Mouse (Mus musculus) spleen, adult 2 months (tissue): ENCODE measurements around the gene Sympk. TPM values are rescaled to one million over a fixed set of nuclear protein-coding genes. Genes with fewer than 3 reads are reported as not detected.

ENCODE experiments used
- DNase-seq, 2 experiments: peaks; one replicate each; pipeline versions ENCODE4 v3.0.0 to v3.0.0-alpha.2; 2012 to 2021; ENCODE audit warnings: low spot score in 2 of 2, low read depth in 1 of 2
- H3K27ac ChIP-seq: fragments of 200-500 bp; 2 replicates; pipeline ENCODE4 v1.5.1; 2012; ENCODE audit warnings: low read length, inconsistent platforms; ENCODE audit not compliant: insufficient read depth
- H3K27me3 ChIP-seq: fragments of 200-500 bp; 2 replicates; pipeline ENCODE4 v1.6.1; 2012; ENCODE audit warnings: mild to moderate bottlenecking, moderate library complexity, low read length, inconsistent platforms; ENCODE audit not compliant: control insufficient read depth, insufficient read depth
- H3K36me3 ChIP-seq: fragments of 200-500 bp; 2 replicates; pipeline ENCODE4 v1.6.1; 2012; ENCODE audit warnings: mild to moderate bottlenecking, low read length, inconsistent platforms; ENCODE audit not compliant: control insufficient read depth, insufficient read depth
- H3K4me1 ChIP-seq: fragments of 200-500 bp; 2 replicates; pipeline ENCODE4 v1.6.1; 2011; ENCODE audit warnings: inconsistent platforms; ENCODE audit not compliant: control insufficient read depth, insufficient read depth, insufficient read length
- H3K4me3 ChIP-seq: fragments of 200-500 bp; 2 replicates; pipeline ENCODE4 v1.5.1; 2011; ENCODE audit warnings: mild to moderate bottlenecking, inconsistent platforms; ENCODE audit not compliant: insufficient read depth, insufficient read length; ENCODE audit errors: extremely low read depth
- CTCF ChIP-seq: fragments of 200-500 bp; IDR thresholded peaks from 2 replicates; pipeline ENCODE4 v1.5.1; 2011; ENCODE audit warnings: mild to moderate bottlenecking, inconsistent platforms; ENCODE audit not compliant: insufficient read depth, insufficient read length, insufficient replicate concordance; ENCODE audit errors: extremely low read depth
- POLR2A ChIP-seq: fragments of 200-500 bp; IDR thresholded peaks from 2 replicates; pipeline ENCODE4 v1.6.1; 2011; ENCODE audit warnings: low read depth, low read length, inconsistent platforms
- WGBS: fragments of 180-500 bp; shearing (Covaris S2); methylation state at CpG from one replicate; pipeline ENCODE4 v1.1.7; 2018; 5-methylcytosine and 5-hydroxymethylcytosine counted together
- polyA plus RNA-seq: library from polyadenylated mRNA; depleted of rRNA; stranded (reverse); fragments of >200 nt; gene quantifications from 2 replicates; pipeline ENCODE4 v1.2.3, GENCODE M21; 2012

Gene Sympk
- polyA plus RNA-seq, 1 experiment = 67.2 TPM

- peaks cover 9% of the 10 kb centered on the region for H3K4me1 ChIP-seq
- peaks cover 5% of the 10 kb centered on the region for H3K27me3 ChIP-seq
- no peak overlapping the region for H3K27ac ChIP-seq
Measured at GRCm38 (mm10) chr7:19028067-19028466, 3.9 kb downstream of the Sympk start.

GRCm38 (mm10) chr7:19029084-19029653 lies 5.0 kb downstream of the Sympk start:
- Histone ChIP-seq H3K4me1 (peaks cover 4% of the 10 kb centered on the region; the same call in 1 of the 2 replicates), H3K4me3 (no peak overlapping the region), H3K36me3 (peaks cover 19% of the 10 kb centered on the region), H3K27ac (no peak overlapping the region), H3K27me3 (no peaks in the 10 kb centered on the region)
- DNase-seq = peak; percentile 21 to 57
- TF ChIP-seq POLR2A (no peak), CTCF (peak; percentile 57; the same call in 1 of the 2 replicates)
- 71% methylated on average over 6 of the region's 6 CpGs for WGBS

More at GRCm38 (mm10) chr7:19028067-19028466, 3.9 kb downstream of the Sympk start:
- TF ChIP-seq CTCF = no peak
- TF ChIP-seq POLR2A = no peak
- Histone ChIP-seq H3K4me3 (no peak overlapping the region), H3K36me3 (peaks cover 19% of the 10 kb centered on the region)
- DNase-seq = no peak

GRCm38 (mm10) chr7:19031641-19032040 lies 7.5 kb downstream of the Sympk start:
- TF ChIP-seq CTCF (no peak), POLR2A (no peak)
- DNase-seq = no peak
- Histone ChIP-seq H3K4me3 (no peak overlapping the region), H3K36me3 (peaks cover 33% of the 10 kb centered on the region), H3K27ac (no peak overlapping the region), H3K27me3 (no peaks in the 10 kb centered on the region), H3K4me1 (no peaks in the 10 kb centered on the region)
- 93% methylated on average over 4 of the region's 4 CpGs for WGBS

- no peaks in the 10 kb centered on the region for H3K4me1 ChIP-seq
- DNase-seq = no peak
- H3K27ac ChIP-seq = no peak overlapping the region
- 95% methylated on average over 6 of the region's 6 CpGs for WGBS
- TF ChIP-seq CTCF = no peak
- TF ChIP-seq POLR2A = no peak
- H3K27me3 ChIP-seq = no peaks in the 10 kb centered on the region
- peaks cover 68% of the 10 kb centered on the region for H3K36me3 ChIP-seq
- no peak overlapping the region for H3K4me3 ChIP-seq
Measured at GRCm38 (mm10) chr7:19044616-19045015, 20.4 kb downstream of the Sympk start.

GRCm38 (mm10) chr7:19046286-19047069 lies 22.3 kb downstream of the Sympk start:
- H3K4me1 ChIP-seq = no peaks in the 10 kb centered on the region
- no peak overlapping the region for H3K27ac ChIP-seq
- DNase-seq = no peak
- H3K4me3 ChIP-seq = no peak overlapping the region
- TF ChIP-seq CTCF = no peak
- TF ChIP-seq POLR2A = no peak
- H3K36me3 ChIP-seq = peaks cover 60% of the 10 kb centered on the region
- H3K27me3 ChIP-seq = no peaks in the 10 kb centered on the region
- 91% methylated on average over 11 of the region's 11 CpGs for WGBS

GRCm38 (mm10) chr7:19048006-19048527 lies 23.9 kb downstream of the Sympk start:
- no peak overlapping the region for H3K27ac ChIP-seq
- DNase-seq = no peak
- no peaks in the 10 kb centered on the region for H3K27me3 ChIP-seq
- no peak overlapping the region for H3K4me3 ChIP-seq
- WGBS = 77% methylated on average over 14 of the region's 14 CpGs
- H3K4me1 ChIP-seq = no peaks in the 10 kb centered on the region
- TF ChIP-seq POLR2A = no peak
- no peak for TF ChIP-seq CTCF
- peaks cover 50% of the 10 kb centered on the region for H3K36me3 ChIP-seq
